Mouse (Mus musculus) intestine, embryonic 14.5 days (tissue): Measurements from ENCODE around the gene March10. TPM values are rescaled to one million over a fixed set of nuclear protein-coding genes. Genes with fewer than 3 reads are reported as not detected.

Experiments
- ATAC-seq: fragments of 200-750 bp; cut with Nextera tagmentation; replicated peaks from 2 replicates; pipeline ENCODE4 v1.8.0; 2017; ENCODE audit warnings: low read depth, moderate number of reproducible peaks, moderate TSS enrichment, moderate library complexity; ENCODE audit not compliant: low FRiP score, low TSS enrichment
- DNase-seq: peaks from one replicate; pipeline ENCODE4 v3.0.0-alpha.2; 2018; ENCODE audit warnings: low spot score
- H3K27ac ChIP-seq: fragments of 300-500 bp; sonication (generic); 2 replicates; pipeline ENCODE4 v1.5.1; 2014; ENCODE audit warnings: low read depth, mild to moderate bottlenecking, control low read depth
- H3K27me3 ChIP-seq: fragments of 300-500 bp; sonication (generic); replicated peaks from 2 replicates; pipeline ENCODE4 v1.6.1; 2014; ENCODE audit warnings: low read length, control low read depth; ENCODE audit not compliant: control insufficient read depth, insufficient read depth
- H3K36me3 ChIP-seq: fragments of 300-500 bp; sonication (generic); 2 replicates; pipeline ENCODE4 v1.6.1; 2014; ENCODE audit warnings: low read length, control low read depth; ENCODE audit not compliant: control insufficient read depth, insufficient read depth
- H3K4me1 ChIP-seq: fragments of 300-500 bp; sonication (generic); replicated peaks from 2 replicates; pipeline ENCODE4 v1.6.1; 2014; ENCODE audit warnings: low read length, control low read depth, mixed read lengths; ENCODE audit not compliant: control insufficient read depth, insufficient read depth
- H3K4me2 ChIP-seq: fragments of 300-500 bp; sonication (generic); 2 replicates; pipeline ENCODE4 v1.6.1; 2014; ENCODE audit warnings: low read length
- H3K4me3 ChIP-seq: fragments of 300-500 bp; sonication (generic); 2 replicates; pipeline ENCODE4 v1.5.1; 2014; ENCODE audit warnings: low read depth, low read length, control low read depth, mixed read lengths
- H3K9ac ChIP-seq: fragments of 300-500 bp; sonication (generic); 2 replicates; pipeline ENCODE4 v1.6.1; 2014; ENCODE audit warnings: mild to moderate bottlenecking, low read length
- H3K9me3 ChIP-seq: fragments of 300-500 bp; sonication (generic); 2 replicates; pipeline ENCODE4 v1.6.1; 2016; ENCODE audit warnings: low read length, control low read depth; ENCODE audit not compliant: control insufficient read depth
- WGBS: fragments of 180-500 bp; shearing (Covaris S2); extraction: QIAGEN DNeasy Blood & Tissue Kit; methylation state at CpG from one replicate; pipeline ENCODE4 v1.1.7; 2014; 5-methylcytosine and 5-hydroxymethylcytosine counted together
- polyA plus RNA-seq: library from polyadenylated mRNA; unstranded; fragments of >200 nt; fragmentation: Nextera tagmentation; extraction: Ambion mirVana; gene quantifications from 2 replicates; pipeline ENCODE4 v1.2.1, GENCODE M21; 2014

The March10 gene
- polyA plus RNA-seq, 1 experiment from 2014 or later = not detected

DNA sequence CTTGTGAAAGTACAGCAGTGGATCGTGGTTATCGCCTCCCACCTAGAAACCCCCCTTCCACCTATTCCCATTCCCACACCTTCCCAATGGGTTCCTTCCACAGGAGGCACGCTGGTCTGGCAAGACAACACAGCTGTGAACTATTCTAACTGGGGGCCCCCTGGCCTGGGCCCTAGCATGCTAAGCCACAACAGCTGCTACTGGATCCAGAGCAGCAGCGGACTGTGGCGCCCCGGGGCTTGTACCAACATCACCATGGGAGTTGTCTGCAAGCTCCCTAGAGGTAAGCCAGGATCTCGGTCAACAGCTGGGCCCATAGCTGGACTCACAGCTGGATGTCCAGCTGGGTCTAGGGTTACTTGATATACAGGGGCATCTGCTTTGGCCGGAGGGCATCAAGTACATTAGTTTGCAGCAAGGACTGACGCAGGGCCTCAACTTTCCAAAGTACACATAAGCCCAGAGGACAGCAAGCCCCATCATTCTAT, 108.0 kb downstream of the March10 start:
- no peaks in the 10 kb centered on the region for H3K27me3 ChIP-seq
- DNase-seq (no peak), ATAC-seq (no peak)
- H3K4me3 ChIP-seq = no peak overlapping the region
- H3K27ac ChIP-seq = no peak overlapping the region
- peaks cover 41% of the 10 kb centered on the region for H3K36me3 ChIP-seq
- H3K9me3 ChIP-seq = no peaks in the 10 kb centered on the region
- no peak overlapping the region for H3K9ac ChIP-seq
- peaks cover 12% of the 10 kb centered on the region for H3K4me1 ChIP-seq
- 90% methylated on average over 9 of the region's 9 CpGs for WGBS
- H3K4me2 ChIP-seq = no peak overlapping the region

DNA sequence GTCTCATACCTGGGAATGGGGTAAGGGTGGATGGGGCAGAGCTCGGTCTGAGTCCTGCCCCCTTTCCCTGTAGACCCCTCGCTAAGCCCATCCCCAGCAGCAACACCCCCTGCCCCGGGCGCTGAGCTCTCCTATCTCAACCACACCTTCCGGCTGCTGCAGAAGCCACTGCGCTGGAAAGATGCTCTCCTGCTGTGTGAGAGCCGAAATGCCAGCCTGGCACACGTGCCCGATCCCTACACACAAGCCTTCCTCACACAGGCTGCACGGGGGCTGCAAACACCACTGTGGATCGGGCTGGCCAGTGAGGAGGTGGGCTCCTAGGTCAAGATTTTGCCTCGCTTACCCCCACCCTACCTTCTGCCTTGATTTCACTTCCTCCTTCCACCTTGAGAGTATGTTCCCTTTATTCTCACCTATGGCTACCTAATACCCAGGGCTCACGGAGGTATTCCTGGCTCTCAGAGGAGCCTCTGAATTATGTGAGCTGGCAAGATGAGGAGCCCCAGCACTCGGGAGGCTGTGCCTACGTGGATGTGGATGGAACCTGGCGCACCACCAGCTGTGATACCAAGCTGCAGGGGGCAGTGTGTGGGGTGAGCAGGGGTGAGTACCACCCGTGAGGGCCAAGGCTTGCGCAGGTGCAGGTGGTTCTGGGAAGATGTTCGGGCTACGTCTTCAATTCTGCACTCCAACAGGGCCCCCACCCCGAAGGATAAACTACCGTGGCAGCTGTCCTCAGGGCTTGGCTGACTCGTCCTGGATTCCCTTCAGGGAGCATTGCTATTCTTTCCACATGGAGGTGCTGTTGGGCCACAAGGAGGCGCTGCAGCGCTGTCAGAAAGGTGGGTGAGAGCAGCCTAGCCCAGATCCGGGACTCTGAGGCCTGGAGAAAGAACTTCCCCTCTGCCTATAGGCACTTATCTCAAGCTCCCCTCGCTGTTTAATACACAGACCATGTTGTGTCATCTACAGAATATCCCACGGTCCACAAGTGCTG, 109.1 kb downstream of the March10 start:
- peak; percentile 91 for DNase-seq
- Histone ChIP-seq H3K27me3 (no peaks in the 10 kb centered on the region), H3K9me3 (no peaks in the 10 kb centered on the region), H3K4me1 (peaks cover 5% of the 10 kb centered on the region; the same call in 1 of the 2 replicates), H3K27ac (no peak overlapping the region), H3K4me2 (no peak overlapping the region), H3K36me3 (peaks cover 46% of the 10 kb centered on the region), H3K9ac (no peak overlapping the region), H3K4me3 (no peak overlapping the region)
- peak; percentile 42; the same call in 1 of the 2 replicates for ATAC-seq
- WGBS = 67% methylated on average over 28 of the region's 28 CpGs

DNA sequence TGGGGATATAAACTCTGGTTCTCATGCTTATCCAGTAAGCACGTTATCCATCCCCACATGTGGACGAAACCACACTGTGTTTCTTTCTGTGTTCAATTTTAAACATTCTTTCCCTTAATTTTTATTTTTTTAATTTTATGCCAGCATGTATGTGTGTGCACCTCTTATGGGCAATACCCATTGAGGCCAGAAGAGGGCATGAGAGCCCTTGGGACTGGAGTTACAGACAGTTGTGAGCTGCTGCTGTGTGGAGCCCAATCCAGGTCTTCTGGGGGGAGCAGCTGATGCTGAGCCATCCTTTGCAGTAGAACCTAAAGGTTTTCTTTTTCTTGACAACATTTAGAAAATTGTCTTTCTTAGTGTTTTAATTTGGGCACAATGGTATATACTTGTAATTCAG, 111.3 kb downstream of the March10 start:
- H3K36me3 ChIP-seq = peaks cover 54% of the 10 kb centered on the region
- no peak for ATAC-seq
- no peaks in the 10 kb centered on the region for H3K4me1 ChIP-seq
- no peak overlapping the region for H3K9ac ChIP-seq
- no peak for DNase-seq
- H3K4me3 ChIP-seq = no peak overlapping the region
- WGBS = 86% methylated on average over 2 of the region's 2 CpGs
- H3K4me2 ChIP-seq = no peak overlapping the region
- no peaks in the 10 kb centered on the region for H3K27me3 ChIP-seq
- H3K9me3 ChIP-seq = no peaks in the 10 kb centered on the region
- no peak overlapping the region for H3K27ac ChIP-seq

DNA sequence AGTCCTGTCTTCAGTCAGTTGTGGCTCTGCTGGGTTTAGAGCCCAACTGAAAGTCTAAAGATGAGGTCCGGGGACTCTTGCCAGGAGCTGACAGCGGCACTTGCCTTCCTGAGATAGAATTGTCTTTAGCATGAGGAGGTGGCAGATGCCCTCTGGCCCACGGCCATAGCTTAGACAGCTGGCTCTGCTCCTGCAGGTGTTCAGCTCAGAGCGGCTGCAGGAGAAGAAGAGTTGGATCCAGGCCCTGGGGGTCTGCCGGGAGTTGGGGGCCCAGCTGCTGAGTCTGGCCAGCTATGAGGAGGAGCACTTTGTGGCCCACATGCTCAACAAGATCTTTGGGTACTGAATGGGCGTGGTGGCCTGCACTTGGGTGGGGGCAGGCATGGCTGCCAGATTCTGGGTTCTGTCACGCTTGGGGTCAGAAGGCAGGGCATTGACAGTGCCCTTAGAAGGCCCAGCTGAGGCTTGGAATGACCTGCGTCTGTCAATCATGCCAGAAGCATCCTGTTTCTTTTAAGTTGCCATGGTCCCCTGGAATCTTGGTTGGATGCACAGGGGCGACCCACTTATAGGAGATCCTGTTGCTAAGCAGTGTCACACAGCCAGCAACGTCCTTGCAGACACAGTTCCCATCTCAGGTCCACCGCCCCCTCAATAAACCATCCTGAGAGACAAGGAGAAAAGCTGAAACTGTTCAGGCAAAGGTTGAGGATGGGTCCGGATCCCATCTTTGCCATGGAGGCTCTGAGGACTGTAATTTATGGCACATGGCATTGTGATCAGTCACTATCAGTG, 117.7 kb downstream of the March10 start:
- Histone ChIP-seq H3K9ac (no peak overlapping the region), H3K27me3 (no peaks in the 10 kb centered on the region), H3K4me2 (no peak overlapping the region), H3K4me1 (no peaks in the 10 kb centered on the region), H3K9me3 (no peaks in the 10 kb centered on the region), H3K36me3 (peaks cover 43% of the 10 kb centered on the region), H3K27ac (no peak overlapping the region), H3K4me3 (no peak overlapping the region)
- 79% methylated on average over 12 of the region's 12 CpGs for WGBS
- ATAC-seq (no peak), DNase-seq (no peak)

DNA sequence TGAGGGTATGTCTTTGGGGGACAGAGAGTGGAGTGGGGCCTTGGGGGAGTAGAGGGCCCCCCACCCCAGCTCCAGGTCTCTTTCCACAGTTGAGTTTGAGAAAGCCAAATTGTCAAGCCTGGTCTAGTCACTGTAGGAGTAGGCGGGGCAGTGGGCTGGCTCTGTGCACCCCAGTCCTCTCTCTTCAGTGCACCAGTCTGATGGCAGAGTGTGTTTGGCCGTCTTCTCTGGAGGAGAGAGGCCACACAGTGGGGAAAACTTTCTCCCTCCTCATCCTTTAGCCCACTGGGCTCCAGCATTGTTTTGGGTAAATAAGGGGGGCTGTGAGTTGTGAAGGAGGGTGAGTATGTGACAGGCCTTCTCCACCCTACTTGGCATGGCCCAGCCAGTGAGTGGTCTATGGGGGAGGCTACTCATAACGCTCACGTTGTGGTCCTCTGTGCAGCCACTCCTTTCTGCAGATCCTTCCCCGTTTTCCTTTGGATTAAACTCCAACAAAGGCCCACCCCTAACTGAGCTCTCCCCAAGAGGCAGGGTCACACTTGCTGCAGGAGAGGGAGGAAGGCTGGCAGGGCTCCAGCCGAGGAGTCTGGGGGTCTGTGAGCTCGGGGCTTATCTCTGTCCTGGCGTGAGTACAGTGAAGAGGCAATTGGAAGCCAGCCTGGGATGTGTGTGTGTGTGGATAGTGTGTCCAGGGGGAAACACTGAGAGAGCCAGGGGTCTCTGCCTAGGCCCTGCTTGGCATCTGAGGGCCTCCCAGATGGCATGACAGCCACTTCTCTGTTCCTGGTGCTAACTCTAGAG, 122.5 kb downstream of the March10 start:
- Histone ChIP-seq H3K36me3 (peaks cover 30% of the 10 kb centered on the region), H3K9me3 (no peaks in the 10 kb centered on the region), H3K4me3 (no peak overlapping the region), H3K4me2 (no peak overlapping the region), H3K9ac (no peak overlapping the region), H3K27ac (peak overlapping the region; percentile 22; the same call in 1 of the 2 replicates), H3K27me3 (no peaks in the 10 kb centered on the region), H3K4me1 (peaks cover 6% of the 10 kb centered on the region; the same call in 1 of the 2 replicates)
- 50% methylated on average over 8 of the region's 8 CpGs for WGBS
- no peak for DNase-seq
- ATAC-seq = no peak

DNA sequence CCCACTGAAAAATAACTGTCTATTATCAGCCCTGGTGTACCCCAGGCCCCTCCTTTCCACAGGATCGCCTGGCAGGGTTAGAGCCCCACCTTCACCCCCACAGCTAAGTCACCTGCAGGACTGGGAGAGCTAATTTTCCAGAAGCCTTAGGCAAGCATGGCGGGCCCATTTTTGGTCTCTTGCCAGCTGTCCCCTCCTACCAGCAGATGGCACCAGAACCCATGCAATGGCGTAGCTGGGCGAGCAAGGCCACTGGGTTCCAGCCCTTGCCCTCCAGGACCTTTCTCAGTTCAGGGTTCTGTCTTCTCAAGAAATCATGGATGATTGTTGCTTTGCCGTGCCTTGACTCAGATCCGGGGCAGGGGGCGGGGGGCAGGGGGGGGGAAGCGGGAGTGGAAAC, 124.1 kb downstream of the March10 start:
- no peak overlapping the region for H3K4me2 ChIP-seq
- no peaks in the 10 kb centered on the region for H3K9me3 ChIP-seq
- 74% methylated on average over 8 of the region's 8 CpGs for WGBS
- peaks cover 17% of the 10 kb centered on the region; the same call in 1 of the 2 replicates for H3K36me3 ChIP-seq
- no peak overlapping the region for H3K27ac ChIP-seq
- no peak overlapping the region for H3K9ac ChIP-seq
- H3K27me3 ChIP-seq = no peaks in the 10 kb centered on the region
- ATAC-seq (no peak), DNase-seq (peak; percentile 71)
- peaks cover 6% of the 10 kb centered on the region; the same call in 1 of the 2 replicates for H3K4me1 ChIP-seq
- H3K4me3 ChIP-seq = no peak overlapping the region

DNA sequence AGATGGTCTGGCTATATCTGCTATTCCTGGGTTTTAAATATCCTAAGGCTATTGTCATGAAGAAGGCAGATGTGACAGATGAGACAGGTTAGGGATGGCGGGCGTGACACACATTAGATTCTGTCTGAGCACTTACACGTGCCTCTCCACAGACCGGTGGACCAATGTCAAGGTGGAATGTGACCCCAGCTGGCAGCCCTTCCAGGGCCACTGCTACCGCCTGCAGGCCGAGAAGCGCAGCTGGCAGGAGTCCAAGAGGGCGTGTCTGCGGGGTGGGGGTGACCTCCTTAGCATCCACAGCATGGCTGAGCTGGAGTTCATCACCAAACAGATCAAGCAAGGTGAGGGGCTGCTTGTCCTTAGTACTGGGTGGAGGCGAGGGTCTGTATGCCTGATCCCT, 124.8 kb downstream of the March10 start:
- H3K27me3 ChIP-seq = no peaks in the 10 kb centered on the region
- DNase-seq (peak; percentile 75), ATAC-seq (no peak)
- peaks cover 6% of the 10 kb centered on the region; the same call in 1 of the 2 replicates for H3K4me1 ChIP-seq
- H3K36me3 ChIP-seq = 0 out of 2 replicates have a peak, but pooled peaks cover 11% of the 10 kb centered on the region
- H3K9me3 ChIP-seq = no peaks in the 10 kb centered on the region
- H3K9ac ChIP-seq = no peak overlapping the region
- H3K4me3 ChIP-seq = no peak overlapping the region
- no peak overlapping the region for H3K4me2 ChIP-seq
- 31% methylated on average over 10 of the region's 10 CpGs for WGBS
- H3K27ac ChIP-seq = no peak overlapping the region

DNA sequence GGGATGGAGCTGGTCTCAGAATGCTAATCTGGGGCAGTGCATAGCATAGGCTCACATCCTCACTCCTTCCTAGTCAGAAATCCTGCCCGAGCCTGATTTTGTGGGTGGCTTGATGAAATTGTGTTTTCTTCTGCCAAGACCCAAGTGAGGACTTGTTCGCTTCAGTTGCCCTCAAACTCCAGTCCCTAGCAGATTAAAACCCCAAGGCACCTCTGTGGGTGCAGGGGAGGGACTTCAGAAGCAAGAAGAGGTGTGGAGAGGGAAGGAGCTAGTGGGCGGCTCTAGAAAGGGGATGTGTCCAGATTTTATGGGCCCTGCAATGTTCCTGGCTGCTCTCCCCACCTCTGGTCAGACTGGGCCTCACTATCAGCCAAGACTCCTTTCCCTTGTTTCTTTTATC, 125.4 kb downstream of the March10 start:
- 0 out of 2 replicates have a peak, but pooled peaks cover 6% of the 10 kb centered on the region for H3K36me3 ChIP-seq
- no peak for ATAC-seq
- H3K9ac ChIP-seq = no peak overlapping the region
- H3K27me3 ChIP-seq = no peaks in the 10 kb centered on the region
- H3K4me2 ChIP-seq = no peak overlapping the region
- H3K4me3 ChIP-seq = no peak overlapping the region
- no peaks in the 10 kb centered on the region for H3K9me3 ChIP-seq
- peaks cover 6% of the 10 kb centered on the region; the same call in 1 of the 2 replicates for H3K4me1 ChIP-seq
- H3K27ac ChIP-seq = no peak overlapping the region
- WGBS = 88% methylated on average over 3 of the region's 3 CpGs
- DNase-seq = no peak
